Mouse (Mus musculus) thymus, adult 2 months (tissue): ENCODE results near the gene Gemin7. TPM values are rescaled to one million over a fixed set of nuclear protein-coding genes. Genes with fewer than 3 reads are reported as not detected.
A peak's percentile ranks its signal among the peaks of the same experiment; 100 is the strongest.

Experiments used
- DNase-seq: peaks from one replicate; pipeline ENCODE4 v3.0.0; 2021
- H3K27ac ChIP-seq: fragments of 200-500 bp; 2 replicates; pipeline ENCODE4 v1.5.1; 2012; ENCODE audit warnings: low read length, control low read depth; ENCODE audit not compliant: control insufficient read depth, insufficient read depth
- H3K27me3 ChIP-seq: fragments of 200-500 bp; 2 replicates; pipeline ENCODE4 v1.6.1; 2012; ENCODE audit warnings: mild to moderate bottlenecking, low read length, moderate library complexity, mixed read lengths; ENCODE audit not compliant: control insufficient read depth, insufficient read depth
- H3K36me3 ChIP-seq: fragments of 200-500 bp; 2 replicates; pipeline ENCODE4 v1.6.1; 2012; ENCODE audit warnings: mild to moderate bottlenecking, low read length, moderate library complexity; ENCODE audit not compliant: control insufficient read depth, insufficient read depth
- H3K4me1 ChIP-seq: fragments of 200-500 bp; replicated peaks from 2 replicates; pipeline ENCODE4 v1.6.1; 2012; ENCODE audit warnings: low read length; ENCODE audit not compliant: control insufficient read depth, insufficient read depth
- H3K4me3 ChIP-seq: fragments of 200-500 bp; 2 replicates; pipeline ENCODE4 v1.5.1; 2012; ENCODE audit warnings: mild to moderate bottlenecking, low read length, control low read depth, moderate library complexity; ENCODE audit not compliant: control insufficient read depth, insufficient read depth
- CTCF ChIP-seq: fragments of 200-500 bp; IDR thresholded peaks from 2 replicates; pipeline ENCODE4 v1.5.1; 2012; ENCODE audit warnings: mild to moderate bottlenecking, control low read depth, low read length, moderate library complexity, borderline replicate concordance; ENCODE audit not compliant: control insufficient read depth, poor library complexity, insufficient read depth; ENCODE audit errors: extremely low read depth
- POLR2A ChIP-seq: fragments of 200-500 bp; IDR thresholded peaks from 2 replicates; pipeline ENCODE4 v1.6.1; 2012; ENCODE audit warnings: mild to moderate bottlenecking, low read length, control low read depth, moderate library complexity; ENCODE audit not compliant: control insufficient read depth, poor library complexity, insufficient read depth; ENCODE audit errors: extremely low read depth
- WGBS: fragments of 180-500 bp; shearing (Covaris S2); methylation state at CpG from one replicate; pipeline ENCODE4 v1.1.7; 2018; 5-methylcytosine and 5-hydroxymethylcytosine counted together
- polyA plus RNA-seq: library from polyadenylated mRNA; depleted of rRNA; stranded (reverse); fragments of >200 nt; gene quantifications from 2 replicates; pipeline ENCODE4 v1.2.3, GENCODE M21; 2012

Gene Gemin7
- polyA plus RNA-seq, 1 experiment = 121 TPM

DNA sequence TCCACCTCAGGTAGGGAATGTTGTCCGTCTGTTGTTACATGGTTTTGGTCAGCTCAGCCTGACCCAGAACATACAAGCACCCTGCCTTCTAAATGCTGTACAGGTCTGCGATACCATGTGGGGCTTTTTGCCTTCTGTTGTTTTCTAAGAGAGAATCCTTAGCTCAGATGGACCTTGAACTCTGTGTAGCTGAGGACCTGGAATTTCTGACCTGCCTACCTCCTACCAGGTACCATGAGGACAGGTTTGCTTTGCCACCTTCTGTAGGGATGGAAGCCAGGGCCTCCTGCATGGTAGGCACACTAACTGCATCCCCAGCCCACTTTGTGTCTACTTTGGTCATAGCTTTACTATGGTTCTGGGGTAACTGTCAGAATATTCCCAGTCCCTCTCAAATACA, 11.6 kb downstream of the Gemin7 start:
- Histone ChIP-seq H3K27ac (no peak overlapping the region), H3K36me3 (no peaks in the 10 kb centered on the region), H3K27me3 (no peaks in the 10 kb centered on the region), H3K4me1 (peaks cover 12% of the 10 kb centered on the region), H3K4me3 (no peak overlapping the region)
- no peak for TF ChIP-seq POLR2A
- TF ChIP-seq CTCF = no peak
- WGBS = 98% methylated on average over 2 of the region's 2 CpGs
- DNase-seq = no peak

DNA sequence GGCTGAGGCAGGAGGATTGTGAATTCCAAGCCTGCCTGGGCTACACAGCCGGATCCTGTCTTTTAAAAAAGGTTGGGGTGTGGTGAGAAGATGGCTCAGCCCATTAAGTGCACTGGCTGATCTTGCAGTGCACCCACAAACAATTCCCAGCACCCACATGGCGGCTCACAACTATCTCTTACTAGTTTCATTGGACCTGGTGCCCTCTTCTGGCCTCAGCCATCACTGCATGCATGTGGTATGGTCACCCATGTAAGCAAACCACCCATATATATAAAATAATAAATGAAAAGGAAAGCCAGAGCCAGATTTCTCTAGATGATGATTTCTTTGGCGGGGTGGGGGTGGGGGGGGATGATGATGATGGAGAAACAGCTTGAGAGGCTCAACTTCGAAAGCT, 12.9 kb downstream of the Gemin7 start:
- Histone ChIP-seq H3K27me3 (no peaks in the 10 kb centered on the region), H3K27ac (no peak overlapping the region), H3K36me3 (no peaks in the 10 kb centered on the region), H3K4me1 (peaks cover 21% of the 10 kb centered on the region), H3K4me3 (no peak overlapping the region)
- no peak for DNase-seq
- 95% methylated on average over 4 of the region's 4 CpGs for WGBS
- no peak for TF ChIP-seq POLR2A
- TF ChIP-seq CTCF = no peak

DNA sequence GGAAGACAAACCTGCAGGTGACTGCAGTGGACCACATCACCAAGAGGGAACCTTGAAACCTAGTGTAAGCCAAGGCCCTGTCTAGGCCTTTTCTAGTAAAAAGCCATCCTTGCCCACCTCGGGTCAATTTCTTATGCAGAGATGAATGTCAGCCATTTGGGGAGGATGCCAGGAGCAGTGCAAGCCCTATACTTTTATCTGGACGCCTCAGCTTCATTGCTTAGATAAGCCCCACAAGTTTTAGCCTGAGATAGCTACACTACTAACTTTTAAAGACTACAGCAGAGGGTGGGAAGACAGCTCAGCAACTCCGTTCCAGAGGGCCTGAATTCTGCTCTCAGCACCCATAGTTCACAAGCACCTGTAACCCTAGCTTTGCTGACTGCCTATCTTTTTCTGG, 13.5 kb downstream of the Gemin7 start:
- peaks cover 25% of the 10 kb centered on the region for H3K4me1 ChIP-seq
- DNase-seq = no peak
- no peak overlapping the region for H3K4me3 ChIP-seq
- H3K36me3 ChIP-seq = no peaks in the 10 kb centered on the region
- no peak overlapping the region for H3K27ac ChIP-seq
- TF ChIP-seq CTCF (no peak), POLR2A (no peak)
- WGBS = 95% methylated on average over 3 of the region's 3 CpGs
- H3K27me3 ChIP-seq = no peaks in the 10 kb centered on the region

DNA sequence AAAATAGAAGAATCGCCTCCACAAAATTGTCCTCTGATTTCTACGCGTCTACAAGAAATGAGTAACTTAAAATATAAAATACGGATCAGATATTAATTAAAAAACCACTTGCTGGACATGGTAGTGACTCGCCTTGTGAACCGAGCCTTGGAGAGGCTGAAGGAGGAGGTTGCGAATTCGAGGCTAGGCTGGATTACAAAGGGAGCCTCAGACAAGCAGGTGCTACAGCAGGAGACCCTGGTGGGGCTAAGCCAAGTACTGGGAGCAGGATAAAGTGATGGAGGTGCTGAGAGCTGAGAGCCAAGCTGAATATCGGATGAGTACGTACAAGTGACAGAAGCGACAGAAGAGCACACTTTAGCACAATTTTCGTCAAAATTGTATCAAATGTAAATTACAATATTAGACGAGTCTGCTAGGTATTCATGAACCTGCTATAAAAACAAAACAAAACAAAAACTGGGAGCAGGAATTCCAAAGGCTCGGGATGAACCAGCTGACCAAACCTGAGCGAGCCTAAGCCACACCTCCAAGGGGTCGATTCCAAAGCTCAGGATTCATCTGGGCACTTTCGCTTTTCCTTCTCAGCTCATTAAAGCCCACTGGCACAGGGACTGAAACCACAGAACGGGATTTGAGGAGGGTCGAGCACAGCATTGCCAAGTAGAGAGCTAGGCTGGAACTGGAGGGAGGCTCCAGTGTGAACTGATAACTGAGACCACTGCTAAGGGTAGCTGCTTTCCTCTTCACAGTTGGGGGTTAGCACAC, 14.6 kb downstream of the Gemin7 start, which contains the start of gene Ppp1r37:
Ppp1r37 (minus strand) TSS at position 434 of the 768 bp plus-strand sequence.
- peak; percentile 19 for DNase-seq
- H3K27ac ChIP-seq = peak within 1 kb of the TSS; percentile 67; the same call in 1 of the 2 replicates
- H3K27me3 ChIP-seq = no peaks in the 10 kb centered on the region
- H3K36me3 ChIP-seq = no peaks in the 10 kb centered on the region
- WGBS = 11% methylated on average over 19 of the region's 19 CpGs
- peaks cover 27% of the 10 kb centered on the region for H3K4me1 ChIP-seq
- peak within 1 kb of the TSS; percentile 96 for H3K4me3 ChIP-seq
- TF ChIP-seq POLR2A = no peak
- TF ChIP-seq CTCF = no peak

DNA sequence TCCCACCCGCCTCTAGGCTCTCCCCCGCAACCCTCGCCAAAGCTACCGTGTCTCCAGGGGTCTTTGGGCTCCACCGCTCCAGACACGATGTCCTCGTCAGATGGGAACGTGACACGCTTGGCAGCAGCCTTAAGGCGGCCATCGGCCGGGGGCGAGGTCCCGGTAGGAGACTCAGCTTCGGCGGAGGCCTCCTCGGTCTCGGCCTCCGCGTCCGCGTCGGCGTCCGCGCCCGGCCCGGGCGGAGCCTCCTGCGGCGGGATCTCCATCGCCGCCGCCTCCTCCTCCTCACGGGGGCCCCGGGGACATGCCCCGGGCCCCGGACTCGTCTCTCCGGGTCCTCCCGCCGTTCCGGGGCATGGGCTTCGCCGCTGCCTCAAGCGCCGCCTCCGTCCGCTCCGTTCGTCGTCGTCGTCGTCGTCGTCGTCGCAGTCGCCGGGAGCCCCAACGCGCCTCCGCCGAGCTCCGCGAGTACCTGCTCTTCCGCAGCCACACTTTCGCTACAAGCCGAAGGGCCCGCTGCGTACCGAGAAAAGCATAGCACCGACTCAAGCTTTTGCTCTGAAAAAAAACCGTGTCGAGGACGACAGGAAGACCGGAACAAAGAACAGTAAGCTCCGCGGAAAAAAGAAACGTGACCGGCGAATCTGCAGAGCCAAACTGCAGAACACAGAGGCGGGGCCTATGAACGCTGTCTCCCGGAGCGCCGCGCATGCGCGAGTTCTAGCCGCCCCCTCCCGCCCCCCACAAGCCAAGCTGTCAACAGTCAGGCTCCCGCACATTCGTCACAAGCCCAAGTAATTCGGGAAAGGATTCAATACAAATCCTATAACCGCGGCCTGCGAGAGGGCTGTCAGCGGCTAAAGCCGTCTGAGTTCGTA, 15.4 kb downstream of the Gemin7 start:
- H3K27me3 ChIP-seq = no peaks in the 10 kb centered on the region
- TF ChIP-seq POLR2A = peak; percentile 61
- no peak for TF ChIP-seq CTCF
- peaks cover 27% of the 10 kb centered on the region for H3K4me1 ChIP-seq
- DNase-seq = peak; percentile 83
- no peaks in the 10 kb centered on the region for H3K36me3 ChIP-seq
- under 1% methylated on average over 102 of the region's 102 CpGs for WGBS
- H3K4me3 ChIP-seq = peak overlapping the region; percentile 96
- H3K27ac ChIP-seq = peak overlapping the region; percentile 67; the same call in 1 of the 2 replicates

DNA sequence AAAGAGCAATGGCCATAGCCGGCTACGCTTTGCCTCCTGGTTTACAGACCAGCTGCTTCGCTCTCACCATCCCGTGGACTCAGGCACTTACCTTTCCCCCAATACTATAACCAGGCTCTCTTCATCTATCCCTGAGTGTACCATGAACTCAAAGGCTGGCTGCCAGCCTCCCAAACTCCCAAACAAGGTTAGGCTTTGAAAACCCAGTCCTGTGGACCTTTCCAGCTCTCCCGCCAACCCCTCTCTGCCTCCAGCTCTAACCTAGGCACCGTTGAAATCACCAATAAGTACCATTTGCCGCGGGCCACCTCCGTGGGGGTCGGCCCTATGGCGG, 16.0 kb downstream of the Gemin7 start:
- DNase-seq = no peak
- WGBS = under 1% methylated on average over 11 of the region's 11 CpGs
- Histone ChIP-seq H3K36me3 (no peaks in the 10 kb centered on the region), H3K27ac (no peak overlapping the region), H3K4me1 (peaks cover 27% of the 10 kb centered on the region), H3K4me3 (peak overlapping the region; percentile 96), H3K27me3 (no peaks in the 10 kb centered on the region)
- TF ChIP-seq CTCF (no peak), POLR2A (no peak)
